Mouse (Mus musculus): ENCODE measurements around the gene Alkbh7. TPM values are rescaled to one million over a fixed set of nuclear protein-coding genes. Genes with fewer than 3 reads are reported as not detected.

The Alkbh7 gene
- polyA plus RNA-seq, 1 experiment from 2014 or later, result 45.7 TPM

GRCm38 (mm10) chr17:57030931-57031660 lies 34.0 kb downstream of the Alkbh7 start, which contains the start of gene Khsrp:
Gene Khsrp (minus strand): TSS chr17:57031522.
- Histone ChIP-seq H3K27me3 (ENCODE audit: control insufficient read depth, insufficient read depth, low read length) (no peaks in the 10 kb centered on the region), H3K9me3 (ENCODE audit: control insufficient read depth, low read length) (no peaks in the 10 kb centered on the region), H3K9ac (replicated peaks; ENCODE audit: low read length) (peak within 1 kb of the TSS; percentile 98), H3K36me3 (ENCODE audit: control insufficient read depth, insufficient read depth, low read length) (peaks cover 28% of the 10 kb centered on the region), H3K4me3 (replicated peaks; ENCODE audit: low read depth, low read length) (peak within 1 kb of the TSS; percentile 83), H3K4me1 (ENCODE audit: control insufficient read depth, insufficient read depth, low read length) (peaks cover 11% of the 10 kb centered on the region), H3K27ac (replicated peaks; ENCODE audit: low read depth, low read length) (peak within 1 kb of the TSS; percentile 94), H3K4me2 (ENCODE audit: low read length) (peak within 1 kb of the TSS; percentile 98)
- ATAC-seq (ENCODE audit: low FRiP score, low TSS enrichment) (peak; percentile 0; the same call in 1 of the 2 replicates), DNase-seq (peak; percentile 77)
- under 1% methylated on average over 97 of the region's 99 CpGs for WGBS

- peak overlapping the region; percentile 63 for H3K4me2 ChIP-seq (ENCODE audit: low read length)
- peak; percentile 100 for DNase-seq
- ATAC-seq (ENCODE audit: low FRiP score, low TSS enrichment), result peak; percentile 97
- peaks cover 21% of the 10 kb centered on the region for H3K36me3 ChIP-seq (ENCODE audit: control insufficient read depth, insufficient read depth, low read length)
- no peaks in the 10 kb centered on the region for H3K9me3 ChIP-seq (ENCODE audit: control insufficient read depth, low read length)
- H3K27me3 ChIP-seq (ENCODE audit: control insufficient read depth, insufficient read depth, low read length), result no peaks in the 10 kb centered on the region
- H3K27ac ChIP-seq (replicated peaks; ENCODE audit: low read depth, low read length), result peak overlapping the region; percentile 87
- H3K9ac ChIP-seq (replicated peaks; ENCODE audit: low read length), result no peak overlapping the region; the same call in 1 of the 2 replicates
- under 1% methylated on average over 38 of the region's 38 CpGs for WGBS
- peaks cover 11% of the 10 kb centered on the region for H3K4me1 ChIP-seq (ENCODE audit: control insufficient read depth, insufficient read depth, low read length)
- peak overlapping the region; percentile 36 for H3K4me3 ChIP-seq (replicated peaks; ENCODE audit: low read depth, low read length)
Observed at GRCm38 (mm10) chr17:57031661-57032420, 34.7 kb downstream of the Alkbh7 start.

GRCm38 (mm10) chr17:57032854-57033253 lies 35.7 kb downstream of the Alkbh7 start:
- Histone ChIP-seq H3K9ac (replicated peaks; ENCODE audit: low read length) (no peak overlapping the region), H3K27ac (replicated peaks; ENCODE audit: low read depth, low read length) (peak overlapping the region; percentile 87; the same call in 1 of the 2 replicates), H3K27me3 (ENCODE audit: control insufficient read depth, insufficient read depth, low read length) (0 out of 2 replicates have a peak, but pooled peaks cover under 1% of the 10 kb centered on the region), H3K4me3 (replicated peaks; ENCODE audit: low read depth, low read length) (no peak overlapping the region), H3K4me1 (ENCODE audit: control insufficient read depth, insufficient read depth, low read length) (peaks cover 11% of the 10 kb centered on the region), H3K9me3 (ENCODE audit: control insufficient read depth, low read length) (no peaks in the 10 kb centered on the region), H3K4me2 (ENCODE audit: low read length) (0 out of 2 replicates have a peak overlapping the region, but pooled peaks have one; percentile 63), H3K36me3 (ENCODE audit: control insufficient read depth, insufficient read depth, low read length) (peaks cover 10% of the 10 kb centered on the region)
- DNase-seq (no peak), ATAC-seq (ENCODE audit: low FRiP score, low TSS enrichment) (no peak)
- 86% methylated on average over 4 of the region's 4 CpGs for WGBS

GRCm38 (mm10) chr17:57038978-57039377 lies 41.8 kb downstream of the Alkbh7 start:
- ATAC-seq (ENCODE audit: low FRiP score, low TSS enrichment), result no peak
- WGBS, result 46% methylated on average over 8 of the region's 8 CpGs

GRCm38 (mm10) chr17:57041554-57041953 lies 44.4 kb downstream of the Alkbh7 start, which contains the start of gene Slc25a41:
Gene Slc25a41 (minus strand): TSS chr17:57041654.
- no peak within 1 kb of the TSS for H3K4me2 ChIP-seq (ENCODE audit: low read length)
- H3K4me3 ChIP-seq (replicated peaks; ENCODE audit: low read depth, low read length), result no peak within 1 kb of the TSS
- ATAC-seq (ENCODE audit: low FRiP score, low TSS enrichment) (no peak), DNase-seq (no peak)
- peaks cover 9% of the 10 kb centered on the region; the same call in 1 of the 2 replicates for H3K27me3 ChIP-seq (ENCODE audit: control insufficient read depth, insufficient read depth, low read length)
- H3K9ac ChIP-seq (replicated peaks; ENCODE audit: low read length), result no peak within 1 kb of the TSS
- peaks cover 18% of the 10 kb centered on the region for H3K36me3 ChIP-seq (ENCODE audit: control insufficient read depth, insufficient read depth, low read length)
- no peaks in the 10 kb centered on the region for H3K4me1 ChIP-seq (ENCODE audit: control insufficient read depth, insufficient read depth, low read length)
- H3K27ac ChIP-seq (replicated peaks; ENCODE audit: low read depth, low read length), result no peak within 1 kb of the TSS
- WGBS, result 80% methylated on average over 8 of the region's 8 CpGs
- H3K9me3 ChIP-seq (ENCODE audit: control insufficient read depth, low read length), result no peaks in the 10 kb centered on the region

More at GRCm38 (mm10) chr17:57038978-57039377, 41.8 kb downstream of the Alkbh7 start:
- Histone ChIP-seq H3K4me3 (replicated peaks; ENCODE audit: low read depth, low read length) (no peak overlapping the region), H3K4me2 (ENCODE audit: low read length) (no peak overlapping the region), H3K9ac (replicated peaks; ENCODE audit: low read length) (no peak overlapping the region), H3K36me3 (ENCODE audit: control insufficient read depth, insufficient read depth, low read length) (no peaks in the 10 kb centered on the region), H3K4me1 (ENCODE audit: control insufficient read depth, insufficient read depth, low read length) (no peaks in the 10 kb centered on the region), H3K27me3 (ENCODE audit: control insufficient read depth, insufficient read depth, low read length) (peaks cover 9% of the 10 kb centered on the region; the same call in 1 of the 2 replicates), H3K27ac (replicated peaks; ENCODE audit: low read depth, low read length) (no peak overlapping the region), H3K9me3 (ENCODE audit: control insufficient read depth, low read length) (no peaks in the 10 kb centered on the region)
- no peak for DNase-seq

- peaks cover 46% of the 10 kb centered on the region for H3K36me3 ChIP-seq (ENCODE audit: control insufficient read depth, insufficient read depth, low read length)
- no peak for ATAC-seq (ENCODE audit: low FRiP score, low TSS enrichment)
- H3K27ac ChIP-seq (replicated peaks; ENCODE audit: low read depth, low read length), result no peak overlapping the region
- no peak overlapping the region for H3K4me3 ChIP-seq (replicated peaks; ENCODE audit: low read depth, low read length)
- 50% methylated on average over 5 of the region's 5 CpGs for WGBS
- no peaks in the 10 kb centered on the region for H3K9me3 ChIP-seq (ENCODE audit: control insufficient read depth, low read length)
- no peaks in the 10 kb centered on the region for H3K27me3 ChIP-seq (ENCODE audit: control insufficient read depth, insufficient read depth, low read length)
- no peak for DNase-seq
- no peak overlapping the region for H3K4me2 ChIP-seq (ENCODE audit: low read length)
- H3K9ac ChIP-seq (replicated peaks; ENCODE audit: low read length), result no peak overlapping the region
- H3K4me1 ChIP-seq (ENCODE audit: control insufficient read depth, insufficient read depth, low read length), result no peaks in the 10 kb centered on the region
Observed at GRCm38 (mm10) chr17:57047406-57047805, 50.3 kb downstream of the Alkbh7 start.

- Histone ChIP-seq H3K36me3 (ENCODE audit: control insufficient read depth, insufficient read depth, low read length) (peaks cover 60% of the 10 kb centered on the region), H3K4me3 (replicated peaks; ENCODE audit: low read depth, low read length) (no peak overlapping the region), H3K27me3 (ENCODE audit: control insufficient read depth, insufficient read depth, low read length) (no peaks in the 10 kb centered on the region), H3K27ac (replicated peaks; ENCODE audit: low read depth, low read length) (no peak overlapping the region), H3K9me3 (ENCODE audit: control insufficient read depth, low read length) (no peaks in the 10 kb centered on the region), H3K9ac (replicated peaks; ENCODE audit: low read length) (no peak overlapping the region), H3K4me2 (ENCODE audit: low read length) (no peak overlapping the region), H3K4me1 (ENCODE audit: control insufficient read depth, insufficient read depth, low read length) (no peaks in the 10 kb centered on the region)
- ATAC-seq (ENCODE audit: low FRiP score, low TSS enrichment) (no peak), DNase-seq (no peak)
- 95% methylated on average over 3 of the region's 3 CpGs for WGBS
Observed at GRCm38 (mm10) chr17:57048816-57049215, 51.7 kb downstream of the Alkbh7 start.

All from midbrain, embryonic 14.5 days (tissue).